Mouse (Mus musculus): ENCODE results near the gene Tmem115. TPM values are rescaled to one million over a fixed set of nuclear protein-coding genes. Genes with fewer than 3 reads are reported as not detected.
A peak's percentile ranks its signal among the peaks of the same experiment; 100 is the strongest.

Gene Tmem115
- polyA plus RNA-seq, 1 experiment from 2014 or later, result 46.2 TPM

DNA sequence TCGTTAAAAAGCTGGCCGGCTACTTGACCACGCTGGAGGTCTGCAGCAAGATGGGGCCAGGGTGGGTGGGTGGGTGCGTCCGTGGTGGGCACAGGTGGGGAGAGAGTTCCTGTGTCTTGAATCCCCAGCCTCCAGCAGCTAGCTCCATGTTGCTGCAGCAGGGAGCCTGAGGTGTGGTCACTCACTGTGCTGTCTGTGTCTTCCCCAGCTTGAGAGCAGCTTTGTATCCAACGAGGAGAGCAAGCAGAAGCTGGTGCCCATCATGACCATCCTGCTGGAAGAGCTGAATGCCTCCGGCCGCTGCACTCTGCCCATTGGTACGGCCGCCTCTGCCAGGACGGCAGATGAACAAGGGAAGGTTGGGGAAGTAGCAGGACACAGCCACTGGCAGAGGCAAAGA lies 9.6 kb downstream of the Tmem115 start:
- no peak overlapping the region for H3K27ac ChIP-seq
- no peak overlapping the region for H3K9ac ChIP-seq
- H3K27me3 ChIP-seq, result no peaks in the 10 kb centered on the region
- H3K4me1 ChIP-seq, result peaks cover 46% of the 10 kb centered on the region
- WGBS, result 86% methylated on average over 11 of the region's 11 CpGs
- H3K4me3 ChIP-seq, result 0 out of 2 replicates have a peak overlapping the region, but pooled peaks have one; percentile 69
- H3K4me2 ChIP-seq, result peak overlapping the region; percentile 79
- no peaks in the 10 kb centered on the region for H3K9me3 ChIP-seq
- H3K36me3 ChIP-seq, result peaks cover 40% of the 10 kb centered on the region
- ATAC-seq (ENCODE audit: insufficient number of reproducible peaks, insufficient read depth, low FRiP score, low TSS enrichment, low read depth), result no peak

DNA sequence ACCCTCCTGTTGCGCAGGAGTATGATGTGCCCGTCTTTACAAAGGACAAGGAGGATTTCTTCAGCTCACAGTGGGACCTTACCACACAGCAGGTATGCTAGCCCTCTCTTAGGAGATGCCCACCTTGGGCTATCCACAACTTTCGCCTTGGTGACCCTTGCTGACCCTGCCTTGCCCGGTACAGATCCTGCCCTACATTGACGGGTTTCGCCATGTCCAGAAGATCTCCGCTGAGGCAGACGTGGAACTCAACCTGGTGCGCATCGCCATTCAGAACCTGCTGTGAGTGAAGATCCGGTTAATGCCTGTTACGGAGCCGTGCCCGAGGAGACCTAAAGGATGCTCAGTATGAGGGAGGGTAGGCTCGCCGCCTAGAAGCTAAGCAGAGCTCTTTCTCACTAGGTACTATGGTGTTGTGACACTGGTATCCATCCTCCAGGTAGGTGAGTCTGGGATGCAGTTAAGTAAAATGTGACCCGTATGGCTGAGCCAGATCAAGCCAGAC lies 10.5 kb downstream of the Tmem115 start:
- Histone ChIP-seq H3K27ac (no peak overlapping the region), H3K4me3 (no peak overlapping the region), H3K9me3 (no peaks in the 10 kb centered on the region), H3K36me3 (peaks cover 31% of the 10 kb centered on the region), H3K4me1 (peaks cover 46% of the 10 kb centered on the region), H3K4me2 (no peak overlapping the region), H3K9ac (no peak overlapping the region), H3K27me3 (no peaks in the 10 kb centered on the region)
- WGBS, result 95% methylated on average over 17 of the region's 17 CpGs
- ATAC-seq (ENCODE audit: insufficient number of reproducible peaks, insufficient read depth, low FRiP score, low TSS enrichment, low read depth), result no peak

DNA sequence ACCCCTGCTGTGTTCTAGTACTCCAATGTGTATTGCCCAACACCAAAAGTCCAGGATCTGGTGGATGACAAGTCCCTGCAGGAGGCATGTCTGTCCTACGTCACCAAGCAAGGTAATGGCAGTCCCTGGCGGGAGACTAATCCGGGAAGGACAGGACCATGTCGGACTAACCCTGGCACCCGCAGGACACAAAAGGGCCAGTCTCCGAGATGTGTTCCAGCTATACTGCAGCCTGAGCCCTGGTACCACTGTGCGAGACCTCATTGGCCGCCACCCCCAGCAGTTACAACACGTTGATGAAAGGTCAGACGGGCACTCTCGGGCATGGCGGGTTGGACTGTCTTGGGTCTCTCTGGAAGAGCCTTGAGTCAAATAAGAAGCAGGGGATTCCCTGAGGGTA lies 11.0 kb downstream of the Tmem115 start:
- no peak for ATAC-seq (ENCODE audit: insufficient number of reproducible peaks, insufficient read depth, low FRiP score, low TSS enrichment, low read depth)
- H3K4me2 ChIP-seq, result no peak overlapping the region
- H3K4me3 ChIP-seq, result no peak overlapping the region
- WGBS, result 92% methylated on average over 12 of the region's 12 CpGs
- no peak overlapping the region for H3K9ac ChIP-seq
- no peak overlapping the region for H3K27ac ChIP-seq
- peaks cover 46% of the 10 kb centered on the region for H3K4me1 ChIP-seq
- H3K36me3 ChIP-seq, result peaks cover 26% of the 10 kb centered on the region
- no peaks in the 10 kb centered on the region for H3K27me3 ChIP-seq
- no peaks in the 10 kb centered on the region for H3K9me3 ChIP-seq

DNA sequence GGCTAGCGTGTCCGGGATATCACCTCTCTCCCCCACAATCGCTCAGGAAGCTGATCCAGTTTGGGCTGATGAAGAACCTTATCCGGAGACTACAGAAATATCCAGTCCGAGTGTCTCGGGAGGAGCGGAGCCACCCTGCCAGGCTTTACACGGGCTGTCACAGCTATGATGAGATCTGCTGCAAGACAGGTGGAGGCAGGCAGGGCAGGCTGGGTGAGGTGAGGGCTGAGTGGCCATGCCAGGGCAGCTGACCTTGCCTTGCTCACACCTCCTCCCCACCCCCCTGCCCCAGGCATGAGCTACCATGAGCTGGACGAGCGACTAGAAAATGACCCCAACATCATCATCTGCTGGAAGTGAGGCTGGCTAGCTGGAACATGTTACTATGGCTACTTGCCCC lies 11.5 kb downstream of the Tmem115 start:
- Histone ChIP-seq H3K36me3 (peaks cover 21% of the 10 kb centered on the region), H3K4me3 (no peak overlapping the region), H3K4me2 (no peak overlapping the region), H3K9me3 (no peaks in the 10 kb centered on the region), H3K4me1 (peaks cover 46% of the 10 kb centered on the region), H3K9ac (0 out of 2 replicates have a peak overlapping the region, but pooled peaks have one; percentile 8), H3K27ac (no peak overlapping the region), H3K27me3 (0 out of 2 replicates have a peak, but pooled peaks cover under 1% of the 10 kb centered on the region)
- 84% methylated on average over 10 of the region's 10 CpGs for WGBS
- no peak for ATAC-seq (ENCODE audit: insufficient number of reproducible peaks, insufficient read depth, low FRiP score, low TSS enrichment, low read depth)

DNA sequence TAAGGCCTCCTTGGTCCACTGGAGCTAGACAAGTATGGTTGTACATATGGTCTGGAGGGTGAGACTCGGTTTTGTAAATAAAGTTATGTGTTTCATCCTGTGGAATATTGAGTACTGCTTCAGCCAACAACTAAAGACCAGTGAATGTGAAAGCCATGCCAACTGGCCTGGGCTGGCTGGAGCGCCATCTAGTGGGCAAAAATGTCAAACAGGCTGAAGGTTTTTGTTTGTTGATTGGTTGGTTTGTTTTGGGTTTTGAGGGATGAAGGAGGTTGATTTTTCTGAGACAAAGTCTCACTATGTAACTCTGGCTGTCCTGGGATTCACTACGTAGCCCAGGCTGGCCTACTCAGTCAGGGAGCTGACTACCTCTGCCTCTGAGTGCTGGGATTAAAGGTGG lies 11.9 kb downstream of the Tmem115 start:
- ATAC-seq (ENCODE audit: insufficient number of reproducible peaks, insufficient read depth, low FRiP score, low TSS enrichment, low read depth), result no peak
- no peak overlapping the region for H3K4me3 ChIP-seq
- H3K4me2 ChIP-seq, result no peak overlapping the region
- WGBS, result 9% methylated on average over 3 of the region's 3 CpGs
- H3K9ac ChIP-seq, result no peak overlapping the region
- peaks cover 48% of the 10 kb centered on the region for H3K4me1 ChIP-seq
- H3K9me3 ChIP-seq, result no peaks in the 10 kb centered on the region
- 0 out of 2 replicates have a peak, but pooled peaks cover 5% of the 10 kb centered on the region for H3K27me3 ChIP-seq
- H3K27ac ChIP-seq, result no peak overlapping the region
- peaks cover 21% of the 10 kb centered on the region for H3K36me3 ChIP-seq

DNA sequence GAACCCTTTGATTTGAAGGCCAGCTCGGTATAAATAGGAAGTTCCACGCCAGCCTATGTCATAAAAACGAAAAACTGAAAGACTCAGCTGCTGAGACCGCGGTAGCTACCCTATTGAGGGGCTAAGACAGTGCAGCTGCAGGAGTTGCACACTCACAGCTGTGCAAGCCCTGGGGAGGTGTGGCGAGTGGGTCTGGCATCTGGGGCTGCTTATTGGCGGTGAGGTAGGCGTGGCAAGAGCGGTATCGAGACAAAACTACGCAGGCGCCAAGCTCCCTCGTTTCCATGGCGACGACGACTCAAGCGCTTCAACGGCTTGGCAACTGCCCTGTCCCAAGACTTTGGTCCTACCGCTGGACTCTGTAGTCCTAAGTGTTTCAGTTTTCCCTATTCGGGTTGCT lies 13.3 kb downstream of the Tmem115 start, which contains the start of gene Zmynd10:
Zmynd10 (plus strand) TSS at position 273 of the 400 bp plus-strand sequence.
- H3K9me3 ChIP-seq, result no peaks in the 10 kb centered on the region
- peak within 1 kb of the TSS; percentile 69 for H3K27ac ChIP-seq
- H3K4me3 ChIP-seq, result peak within 1 kb of the TSS; percentile 26
- H3K9ac ChIP-seq, result peak within 1 kb of the TSS; percentile 54
- ATAC-seq (ENCODE audit: insufficient number of reproducible peaks, insufficient read depth, low FRiP score, low TSS enrichment, low read depth), result peak; percentile 66
- 0 out of 2 replicates have a peak, but pooled peaks cover 7% of the 10 kb centered on the region for H3K27me3 ChIP-seq
- peaks cover 53% of the 10 kb centered on the region for H3K4me1 ChIP-seq
- peak within 1 kb of the TSS; percentile 56 for H3K4me2 ChIP-seq
- peaks cover 21% of the 10 kb centered on the region for H3K36me3 ChIP-seq
- WGBS, result 3% methylated on average over 20 of the region's 20 CpGs

DNA sequence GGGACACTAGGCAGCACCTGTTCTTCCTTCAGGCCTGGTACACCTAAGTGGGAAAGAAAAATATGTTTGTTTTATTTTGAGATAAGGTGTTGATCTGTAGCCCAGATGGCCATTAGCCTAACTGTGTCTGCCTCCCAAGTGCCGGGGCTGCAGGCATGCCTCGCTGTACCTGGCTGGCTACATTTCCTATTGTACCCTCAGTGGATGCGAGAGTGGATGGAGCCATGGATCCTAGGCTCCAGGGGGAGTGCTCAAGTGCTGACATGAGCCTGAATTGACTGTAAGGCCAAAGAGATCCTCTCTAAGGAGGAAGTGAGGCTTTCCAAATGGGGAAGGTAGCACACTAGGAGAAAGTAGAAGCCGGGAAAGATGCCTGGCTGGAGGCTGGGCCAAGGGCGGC lies 14.2 kb downstream of the Tmem115 start:
- Histone ChIP-seq H3K4me1 (peaks cover 55% of the 10 kb centered on the region), H3K9ac (no peak overlapping the region), H3K36me3 (peaks cover 21% of the 10 kb centered on the region), H3K4me3 (no peak overlapping the region), H3K27me3 (0 out of 2 replicates have a peak, but pooled peaks cover 7% of the 10 kb centered on the region), H3K27ac (no peak overlapping the region), H3K9me3 (no peaks in the 10 kb centered on the region), H3K4me2 (peak overlapping the region; percentile 56; the same call in 1 of the 2 replicates)
- no peak for ATAC-seq (ENCODE audit: insufficient number of reproducible peaks, insufficient read depth, low FRiP score, low TSS enrichment, low read depth)
- 78% methylated on average over 5 of the region's 5 CpGs for WGBS

DNA sequence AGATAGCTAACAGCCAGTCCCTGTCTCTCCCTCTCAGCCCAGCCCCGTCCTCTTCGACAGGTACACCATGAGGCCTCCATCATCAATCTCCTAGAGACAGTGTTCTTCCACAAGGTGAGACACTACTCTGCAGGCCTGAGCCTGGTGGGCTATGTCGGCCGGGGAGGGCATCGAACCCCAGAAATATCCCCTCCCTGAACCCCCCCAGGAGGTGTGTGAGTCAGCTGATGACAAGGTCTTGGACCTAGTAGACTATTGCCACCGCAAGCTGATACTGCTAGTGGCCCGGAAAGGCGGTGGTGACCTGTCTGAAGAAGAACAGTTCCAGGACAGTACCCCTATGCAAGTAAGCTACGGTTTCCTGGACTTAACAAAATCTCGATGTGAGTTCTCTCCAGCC lies 15.1 kb downstream of the Tmem115 start:
- Histone ChIP-seq H3K4me1 (peaks cover 62% of the 10 kb centered on the region), H3K9me3 (no peaks in the 10 kb centered on the region), H3K36me3 (peaks cover 17% of the 10 kb centered on the region), H3K27me3 (0 out of 2 replicates have a peak, but pooled peaks cover 7% of the 10 kb centered on the region), H3K4me2 (no peak overlapping the region), H3K9ac (no peak overlapping the region), H3K4me3 (no peak overlapping the region), H3K27ac (no peak overlapping the region)
- no peak for ATAC-seq (ENCODE audit: insufficient number of reproducible peaks, insufficient read depth, low FRiP score, low TSS enrichment, low read depth)
- 86% methylated on average over 10 of the region's 10 CpGs for WGBS

DNA sequence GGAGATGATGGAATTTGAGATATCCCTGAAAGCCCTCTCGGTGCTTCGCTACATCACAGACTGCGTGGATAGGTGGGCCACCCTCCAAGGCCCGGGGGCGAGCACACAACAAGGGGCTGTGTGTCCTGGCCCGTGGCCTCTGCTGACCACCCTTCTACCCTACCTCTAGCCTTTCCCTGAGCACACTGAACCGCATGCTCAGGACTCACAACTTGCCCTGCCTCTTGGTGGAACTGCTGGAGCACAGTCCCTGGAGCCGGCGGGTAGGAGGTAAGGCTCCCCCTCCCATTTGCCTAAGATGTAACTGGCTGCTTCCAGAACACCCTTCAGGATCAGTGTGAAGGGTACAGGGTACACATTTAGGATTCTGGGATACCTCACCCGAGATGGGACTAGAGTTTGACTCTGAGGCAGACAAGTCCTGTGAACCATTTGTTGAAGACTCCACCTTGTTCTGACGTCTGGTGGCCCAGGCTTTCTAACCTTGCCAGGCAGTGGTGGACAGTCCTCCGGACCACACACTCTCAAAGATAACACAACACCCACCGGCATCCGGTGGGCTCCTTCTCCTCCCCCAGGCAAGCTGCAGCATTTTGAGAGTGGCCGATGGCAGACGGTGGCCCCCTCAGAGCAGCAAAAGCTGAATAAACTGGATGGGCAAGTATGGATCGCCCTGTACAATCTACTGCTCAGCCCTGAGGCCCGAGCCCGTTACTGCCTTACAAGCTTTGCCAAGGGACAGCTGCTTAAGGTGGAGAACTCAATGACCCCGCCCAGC lies 15.7 kb downstream of the Tmem115 start:
- no peak overlapping the region for H3K4me2 ChIP-seq
- H3K4me1 ChIP-seq, result peaks cover 63% of the 10 kb centered on the region
- ATAC-seq (ENCODE audit: insufficient number of reproducible peaks, insufficient read depth, low FRiP score, low TSS enrichment, low read depth), result no peak
- H3K4me3 ChIP-seq, result no peak overlapping the region
- H3K27me3 ChIP-seq, result 0 out of 2 replicates have a peak, but pooled peaks cover 7% of the 10 kb centered on the region
- no peak overlapping the region for H3K9ac ChIP-seq
- no peaks in the 10 kb centered on the region for H3K9me3 ChIP-seq
- H3K27ac ChIP-seq, result no peak overlapping the region
- 74% methylated on average over 20 of the region's 20 CpGs for WGBS
- H3K36me3 ChIP-seq, result peaks cover 10% of the 10 kb centered on the region

DNA sequence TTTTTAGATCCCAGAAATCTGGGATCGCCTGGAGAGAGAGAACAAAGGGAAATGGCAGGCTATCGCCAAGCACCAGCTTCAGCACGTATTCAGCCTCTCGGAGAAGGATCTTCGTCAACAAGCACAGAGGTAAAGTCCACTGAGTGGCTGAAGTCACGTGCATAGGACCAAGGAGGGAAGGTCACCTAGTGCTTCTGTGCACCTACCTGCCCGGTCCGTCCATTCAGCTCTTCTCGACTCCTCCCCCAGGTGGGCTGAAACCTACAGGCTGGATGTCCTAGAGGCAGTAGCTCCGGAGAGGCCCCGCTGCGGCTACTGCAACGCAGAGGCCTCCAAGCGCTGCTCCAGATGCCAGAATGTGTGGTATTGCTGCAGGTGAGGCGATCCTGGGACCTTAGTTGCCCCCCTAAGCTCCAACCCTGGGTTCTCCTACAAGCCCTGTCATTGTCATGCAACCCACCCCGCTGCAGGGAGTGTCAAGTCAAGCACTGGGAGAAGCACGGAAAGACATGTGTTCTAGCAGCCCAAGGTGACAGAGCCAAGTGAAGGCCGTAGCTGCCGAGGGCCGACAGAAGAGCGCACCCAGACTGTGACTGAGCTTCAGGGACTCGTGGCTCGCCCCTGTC lies 16.9 kb downstream of the Tmem115 start:
- Histone ChIP-seq H3K9ac (peak overlapping the region; percentile 84), H3K27me3 (0 out of 2 replicates have a peak, but pooled peaks cover 7% of the 10 kb centered on the region), H3K36me3 (no peaks in the 10 kb centered on the region), H3K27ac (peak overlapping the region; percentile 73; the same call in 1 of the 2 replicates), H3K4me1 (peaks cover 62% of the 10 kb centered on the region), H3K4me2 (peak overlapping the region; percentile 96), H3K9me3 (no peaks in the 10 kb centered on the region), H3K4me3 (peak overlapping the region; percentile 56)
- 28% methylated on average over 23 of the region's 23 CpGs for WGBS
- no peak for ATAC-seq (ENCODE audit: insufficient number of reproducible peaks, insufficient read depth, low FRiP score, low TSS enrichment, low read depth)

DNA sequence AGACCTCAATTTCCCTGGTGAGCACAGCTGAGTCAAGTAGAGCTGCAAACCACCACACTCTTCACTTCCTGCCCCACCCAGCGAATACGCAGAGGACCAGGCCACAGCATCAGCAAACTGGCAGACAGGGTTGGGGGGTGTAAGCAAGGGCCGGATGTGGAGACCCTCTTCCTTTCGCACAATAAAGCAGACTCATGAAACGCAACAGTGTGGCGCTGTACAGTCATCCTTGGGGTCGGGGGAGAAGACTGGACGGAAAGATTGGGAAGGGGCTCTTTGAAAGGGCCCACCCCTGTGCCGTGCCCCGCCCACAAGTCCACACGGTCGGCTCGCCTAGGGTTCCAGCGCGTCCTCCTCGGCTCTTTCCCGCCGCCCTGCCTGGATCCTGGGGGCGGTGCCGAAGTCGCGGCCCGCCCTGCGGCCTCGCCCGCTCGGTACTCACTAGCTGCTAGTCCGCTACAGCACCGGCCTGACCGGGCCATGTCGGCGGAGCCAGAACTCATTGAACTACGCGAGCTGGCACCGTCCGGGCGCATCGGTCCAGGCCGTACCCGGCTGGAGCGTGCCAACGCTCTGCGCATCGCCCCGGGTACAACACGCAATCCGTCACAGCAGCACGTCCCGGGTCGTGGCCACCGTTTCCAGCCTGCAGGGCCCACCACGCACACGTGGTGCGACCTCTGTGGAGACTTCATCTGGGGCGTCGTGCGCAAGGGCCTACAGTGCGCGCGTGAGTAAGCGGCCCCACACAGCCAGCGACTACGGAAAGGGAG lies 17.6 kb downstream of the Tmem115 start, which contains the start of gene Rassf1:
Rassf1 (plus strand) TSS at position 439 of the 773 bp plus-strand sequence.
- H3K4me3 ChIP-seq, result peak within 1 kb of the TSS; percentile 56
- ATAC-seq (ENCODE audit: insufficient number of reproducible peaks, insufficient read depth, low FRiP score, low TSS enrichment, low read depth), result no peak
- 0 out of 2 replicates have a peak, but pooled peaks cover 7% of the 10 kb centered on the region for H3K27me3 ChIP-seq
- H3K27ac ChIP-seq, result peak within 1 kb of the TSS; percentile 73
- peak within 1 kb of the TSS; percentile 84 for H3K9ac ChIP-seq
- whole genome bisulfite sequencing, result under 1% methylated on average over 63 of the region's 63 CpGs
- H3K9me3 ChIP-seq, result no peaks in the 10 kb centered on the region
- H3K36me3 ChIP-seq, result no peaks in the 10 kb centered on the region
- peak within 1 kb of the TSS; percentile 96 for H3K4me2 ChIP-seq
- peaks cover 62% of the 10 kb centered on the region for H3K4me1 ChIP-seq
